Mouse (Mus musculus) stomach, adult 2 months (tissue): ENCODE measurements around the gene Vps13d. TPM values are rescaled to one million over a fixed set of nuclear protein-coding genes. Genes with fewer than 3 reads are reported as not detected.

Source experiments
- polyA plus RNA-seq: library from polyadenylated mRNA; depleted of rRNA; stranded (reverse); fragments of >200 nt; gene quantifications from 2 replicates; pipeline ENCODE4 v1.2.3, GENCODE M21; 2012; rRNA removed

The Vps13d gene
- polyA plus RNA-seq, result 3.3 and 5.6 TPM in 2 replicates

GRCm38 (mm10) chr4:145194559-145195162 is at the start of gene Vps13d:
Vps13d (minus strand) TSS chr4:145195005.

Other genes starting within 250 kb of the Vps13d start
- 14.5 and 16.4 TPM in 2 replicates for gene Tnfrsf1b, start 51.9 kb upstream of the Vps13d start, polyA plus RNA-seq
- 0.06 TPM in 1 of 2 replicates, not detected in the other for gene Tnfrsf8, start 120.2 kb upstream of the Vps13d start, polyA plus RNA-seq